Comparison of ENCODE assay signal across 17 mouse cellular contexts in the genomic region with DNA sequence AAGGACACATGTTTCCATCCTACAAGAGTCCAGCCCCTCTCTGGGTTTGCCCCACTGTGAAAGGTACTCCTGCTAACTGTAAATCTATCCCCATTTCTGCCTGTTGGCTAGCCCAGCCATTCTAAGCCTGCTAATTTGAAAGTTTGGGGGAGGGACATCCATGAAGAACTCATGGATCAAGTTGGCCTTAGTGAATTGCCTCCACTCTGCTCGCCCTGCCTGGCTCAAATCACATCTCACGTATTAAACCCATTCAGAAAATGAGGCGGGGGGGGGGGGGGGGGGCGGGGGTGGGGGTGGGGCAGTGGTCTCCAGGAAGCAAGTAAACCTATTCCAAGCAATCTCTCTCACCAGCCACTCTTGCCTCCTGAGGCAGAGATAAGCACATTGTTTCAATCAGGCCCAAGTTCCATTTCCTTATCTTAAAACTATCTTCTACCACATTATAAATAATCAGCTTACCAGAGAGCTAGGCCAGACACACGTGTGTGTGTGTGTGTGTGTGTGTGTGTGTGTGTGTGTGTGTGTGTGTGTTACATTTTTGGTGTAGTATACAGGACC.
A peak's percentile ranks its signal among the peaks of the same experiment; 100 is the strongest.
DNase-seq lines count a peak whose midpoint lies in the region; ATAC-seq lines count a peak whose summit lies in the region.
"Had no signal": no experiment of that assay in that cellular context is flagged by ENCODE, and none has a peak within 500 bp of the region (broad histone marks: within the 10 kb centered on the region; RNA-seq: fewer than 3 reads in every experiment).

No protein-coding gene starts in this region.

- H3K4me2 ChIP-seq in lung, embryonic 15.5 days, result no peak overlapping the region
- no peak overlapping the region for H3K4me2 ChIP-seq in embryonic facial prominence, embryonic 11.5 days (ENCODE audit: low read depth, low read length)
- H3K4me2 ChIP-seq in hindbrain, embryonic 14.5 days (replicated peaks), result no peak overlapping the region
- H3K4me2 ChIP-seq: hindbrain, embryonic 13.5 days; intestine, embryonic 15.5 days had no signal

- WGBS in lung, embryonic 15.5 days, result 17% methylated on average over 2 of the region's 5 CpGs
- 34% methylated on average over 4 of the region's 5 CpGs for WGBS in embryonic facial prominence, embryonic 11.5 days
- WGBS in hindbrain, embryonic 14.5 days, result 56% methylated on average over 3 of the region's 5 CpGs
- WGBS in hindbrain, embryonic 10.5 days, result 41% methylated on average over 5 of the region's 5 CpGs

- no peak for DNase-seq in lung, postnatal 14 days
- DNase-seq in MN1 (ENCODE audit: low spot score), result peak; percentile 14
- peak; percentile 50 for DNase-seq in embryonic facial prominence, embryonic 11.5 days (ENCODE audit: low spot score)
- no peak for DNase-seq in hindbrain, embryonic 14.5 days (ENCODE audit: low spot score)
- no peak for DNase-seq in hindbrain, embryonic 10.5 days (ENCODE audit: low spot score)
- DNase-seq: adrenal gland, postnatal 10 days; cerebellum, adult 11 months; cerebellum, adult 9-10 months; cerebellum, postnatal 36 days; gastrocnemius, adult 2 months; gastrocnemius, postnatal 25 days; heart, postnatal 10 days; heart, postnatal 4 days had no signal

- H3K27me3 ChIP-seq in lung, embryonic 15.5 days, result no peaks in the 10 kb centered on the region
- H3K27me3 ChIP-seq in embryonic facial prominence, embryonic 11.5 days (ENCODE audit: control insufficient read depth, insufficient read depth, low read length), result no peaks in the 10 kb centered on the region
- H3K27me3 ChIP-seq in hindbrain, embryonic 14.5 days (ENCODE audit: control insufficient read depth, insufficient read depth, low read length), result no peaks in the 10 kb centered on the region
- no peaks in the 10 kb centered on the region for H3K27me3 ChIP-seq in hindbrain, embryonic 10.5 days (ENCODE audit: insufficient read depth, poor library complexity, severe bottlenecking)
- H3K27me3 ChIP-seq: hindbrain, embryonic 13.5 days; intestine, embryonic 15.5 days had no signal

- 0 out of 2 replicates have a peak overlapping the region, but pooled peaks have one; percentile 22 for H3K27ac ChIP-seq in lung, embryonic 15.5 days
- no peak overlapping the region; the same call in 1 of the 2 replicates for H3K27ac ChIP-seq in embryonic facial prominence, embryonic 11.5 days (replicated peaks; ENCODE audit: low read depth, low read length)
- H3K27ac ChIP-seq in hindbrain, embryonic 14.5 days, result no peak overlapping the region
- H3K27ac ChIP-seq in hindbrain, embryonic 10.5 days, result no peak overlapping the region
- H3K27ac ChIP-seq: gastrocnemius, adult 2 months; hindbrain, embryonic 13.5 days; intestine, embryonic 15.5 days had no signal

- H3K36me3 ChIP-seq in lung, embryonic 15.5 days, result no peaks in the 10 kb centered on the region
- no peaks in the 10 kb centered on the region for H3K36me3 ChIP-seq in embryonic facial prominence, embryonic 11.5 days (replicated peaks; ENCODE audit: control insufficient read depth, insufficient read depth, low read depth, low read length)
- H3K36me3 ChIP-seq in hindbrain, embryonic 14.5 days (replicated peaks; ENCODE audit: control insufficient read depth, insufficient read depth), result no peaks in the 10 kb centered on the region
- no peaks in the 10 kb centered on the region for H3K36me3 ChIP-seq in hindbrain, embryonic 10.5 days
- H3K36me3 ChIP-seq: hindbrain, embryonic 13.5 days; intestine, embryonic 15.5 days had no signal

- no peak overlapping the region for H3K9ac ChIP-seq in lung, embryonic 15.5 days
- no peak overlapping the region for H3K9ac ChIP-seq in embryonic facial prominence, embryonic 11.5 days (replicated peaks; ENCODE audit: low read length)
- H3K9ac ChIP-seq in hindbrain, embryonic 14.5 days, result no peak overlapping the region
- H3K9ac ChIP-seq: hindbrain, embryonic 13.5 days; intestine, embryonic 15.5 days had no signal

- ATAC-seq in lung, embryonic 15.5 days (ENCODE audit: borderline replicate concordance, extremely low read depth, low FRiP score, low TSS enrichment), result peak; percentile 56; the same call in 1 of the 2 replicates
- ATAC-seq in embryonic facial prominence, embryonic 11.5 days (replicated peaks; ENCODE audit: insufficient number of reproducible peaks, low FRiP score, low TSS enrichment, low read depth), result no peak
- ATAC-seq in hindbrain, embryonic 14.5 days (ENCODE audit: low FRiP score), result no peak
- ATAC-seq: forebrain, embryonic 14.5 days; intestine, embryonic 15.5 days had no signal

- peaks cover 6% of the 10 kb centered on the region; the same call in 1 of the 2 replicates for H3K4me1 ChIP-seq in lung, embryonic 15.5 days
- H3K4me1 ChIP-seq in embryonic facial prominence, embryonic 11.5 days (ENCODE audit: control insufficient read depth, insufficient read depth, low read length), result no peaks in the 10 kb centered on the region
- H3K4me1 ChIP-seq in hindbrain, embryonic 14.5 days (replicated peaks; ENCODE audit: control insufficient read depth, insufficient read depth, low read length), result no peaks in the 10 kb centered on the region
- H3K4me1 ChIP-seq in hindbrain, embryonic 10.5 days (replicated peaks), result peaks cover 18% of the 10 kb centered on the region
- H3K4me1 ChIP-seq: intestine, embryonic 15.5 days had no signal

- no peaks in the 10 kb centered on the region for H3K9me3 ChIP-seq in lung, embryonic 15.5 days
- H3K9me3 ChIP-seq in embryonic facial prominence, embryonic 11.5 days (replicated peaks; ENCODE audit: control insufficient read depth, low read length), result no peaks in the 10 kb centered on the region
- H3K9me3 ChIP-seq in hindbrain, embryonic 14.5 days (ENCODE audit: control insufficient read depth, low read length), result no peaks in the 10 kb centered on the region
- H3K9me3 ChIP-seq in hindbrain, embryonic 10.5 days, result no peaks in the 10 kb centered on the region
- H3K9me3 ChIP-seq: hindbrain, embryonic 13.5 days; intestine, embryonic 15.5 days had no signal

- H3K4me3 ChIP-seq in lung, embryonic 15.5 days, result no peak overlapping the region
- H3K4me3 ChIP-seq in embryonic facial prominence, embryonic 11.5 days (ENCODE audit: low read depth, low read length), result no peak overlapping the region
- H3K4me3 ChIP-seq in hindbrain, embryonic 14.5 days (replicated peaks; ENCODE audit: low read length), result no peak overlapping the region
- H3K4me3 ChIP-seq in hindbrain, embryonic 10.5 days, result no peak overlapping the region
- H3K4me3 ChIP-seq: gastrocnemius, adult 2 months; hindbrain, embryonic 13.5 days; intestine, embryonic 15.5 days had no signal

Comparison
In these comparisons a context has a peak if more than half of its experiments do, and no peak if none do; other contexts are left out.
1. DNase-seq: peak in MN1 (single experiment) and embryonic facial prominence, embryonic 11.5 days (single experiment); none in lung, postnatal 14 days (single experiment), hindbrain, embryonic 14.5 days (single experiment) and hindbrain, embryonic 10.5 days (single experiment).